Mouse (Mus musculus): ENCODE data around the gene Pcsk1n. TPM values are rescaled to one million over a fixed set of nuclear protein-coding genes. Genes with fewer than 3 reads are reported as not detected.
"Not testable (repeated sequence)": the region's sequence is repeated elsewhere in the genome, so short reads cannot be mapped to it uniquely, and the experiment has no call there.

The Pcsk1n gene
- under 1 TPM in 1 of 2 experiments, not detected in 1; 0.12 TPM for total RNA-seq (2021)
- long read RNA-seq, experiment 1: 0 reads
- long read RNA-seq, experiment 2: 0 reads

GRCm38 (mm10) chrX:7919601-7920383 is at the start of gene Pcsk1n:
Pcsk1n (plus strand) TSS chrX:7919822.
- no peak for DNase-seq

- no peak for DNase-seq
These were observed 49.8 kb upstream of the Pcsk1n start for GRCm38 (mm10) chrX:7869826-7870225.

GRCm38 (mm10) chrX:7878007-7878419 is 41.6 kb upstream of the Pcsk1n start, which contains the start of gene Pim2:
Pim2 (plus strand) TSS chrX:7878262.
- DNase-seq: peak; percentile 78 to 85

- peak in 1 of 2 experiments; percentile 30 for DNase-seq
These were observed 41.1 kb upstream of the Pcsk1n start for GRCm38 (mm10) chrX:7878495-7878894.

GRCm38 (mm10) chrX:7879819-7880218 is 39.8 kb upstream of the Pcsk1n start:
- DNase-seq: peak; percentile 61 to 73

GRCm38 (mm10) chrX:7883841-7884567 is 35.6 kb upstream of the Pcsk1n start, which contains the start of gene Slc35a2:
Slc35a2 (plus strand) TSS chrX:7884028.
- peak; percentile 94 to 95 for DNase-seq

GRCm38 (mm10) chrX:7898211-7898610 is 21.4 kb upstream of the Pcsk1n start:
- no peak for DNase-seq

GRCm38 (mm10) chrX:7898880-7899874 is 20.4 kb upstream of the Pcsk1n start, which contains the start of the genes Pqbp1 and Timm17b:
Pqbp1 (minus strand) TSS chrX:7899269.
Timm17b (plus strand) TSS chrX:7899357.
- DNase-seq: peak; percentile 88 to 94

GRCm38 (mm10) chrX:7904441-7904840 is 15.2 kb upstream of the Pcsk1n start:
- no peak for DNase-seq

- DNase-seq: no peak
These were observed 11.9 kb upstream of the Pcsk1n start, which contains the start of gene Gm10491 for GRCm38 (mm10) chrX:7907735-7908134. Gm10491 (minus strand) TSS chrX:7907835.

GRCm38 (mm10) chrX:7909242-7909641 is 10.4 kb upstream of the Pcsk1n start, which contains the start of gene Gm10490:
Gm10490 (plus strand) TSS chrX:7909542.
- DNase-seq: not testable (repeated sequence)

GRCm38 (mm10) chrX:7910473-7910872 is 9.1 kb upstream of the Pcsk1n start:
- DNase-seq: no peak

GRCm38 (mm10) chrX:7915669-7916068 is 4.0 kb upstream of the Pcsk1n start:
- peak in 1 of 2 experiments; percentile 28 for DNase-seq

GRCm38 (mm10) chrX:7917960-7918359 is 1.7 kb upstream of the Pcsk1n start:
- not testable (repeated sequence) for DNase-seq

GRCm38 (mm10) chrX:7922032-7922431 is 2.4 kb downstream of the Pcsk1n start:
- no peak for DNase-seq

- no peak for DNase-seq
These were observed 6.6 kb downstream of the Pcsk1n start for GRCm38 (mm10) chrX:7926266-7926665.

GRCm38 (mm10) chrX:7927116-7927515 is 7.5 kb downstream of the Pcsk1n start:
- no peak for DNase-seq

- DNase-seq: no peak
These were observed 8.7 kb downstream of the Pcsk1n start, which contains the start of gene Eras for GRCm38 (mm10) chrX:7928270-7928790. Eras (minus strand) TSS chrX:7928607.

GRCm38 (mm10) chrX:7936874-7937273 is 17.3 kb downstream of the Pcsk1n start:
- DNase-seq: no peak

GRCm38 (mm10) chrX:7937667-7938066 is 18.0 kb downstream of the Pcsk1n start:
- no peak for DNase-seq

- no peak for DNase-seq
These were observed 26.0 kb downstream of the Pcsk1n start for GRCm38 (mm10) chrX:7945618-7946017.
